Mouse (Mus musculus): ENCODE data around the gene Pparg. TPM values are rescaled to one million over a fixed set of nuclear protein-coding genes. Genes with fewer than 3 reads are reported as not detected.

Pparg gene
- polyA plus RNA-seq, 1 experiment, result 12.6 TPM

GRCm38 (mm10) chr6:115404354-115404753 lies 43.6 kb downstream of the Pparg start:
- TF ChIP-seq CTCF (IDR thresholded peaks at IDR 0.05; ENCODE audit: control insufficient read depth, insufficient read depth, insufficient read length) (no peak), FOSL1 (IDR thresholded peaks at IDR 0.05; ENCODE audit: insufficient read depth, low read length, poor library complexity, severe bottlenecking) (no peak), MAX (IDR thresholded peaks at IDR 0.05) (no peak), MYOD1 (IDR thresholded peaks at IDR 0.05; ENCODE audit: control insufficient read depth, insufficient read length, low read depth) (no peak), MYOG (IDR thresholded peaks at IDR 0.05; ENCODE audit: control insufficient read depth, extremely low read depth, insufficient read length) (no peak), USF1 (IDR thresholded peaks at IDR 0.05; ENCODE audit: low read depth) (no peak), CEBPB (IDR thresholded peaks at IDR 0.05; ENCODE audit: low read depth) (no peak)
- no peaks in the 10 kb centered on the region for H3K36me3 ChIP-seq (ENCODE audit: control insufficient read depth, insufficient read depth)
- H3K4me3 ChIP-seq (ENCODE audit: insufficient read depth, poor library complexity, severe bottlenecking), result no peak overlapping the region
- H3ac ChIP-seq (ENCODE audit: control insufficient read depth, insufficient read length, low read depth), result no peak overlapping the region
- H3K79me2 ChIP-seq (ENCODE audit: control insufficient read depth, insufficient read depth), result no peaks in the 10 kb centered on the region
- peaks cover 2% of the 10 kb centered on the region for H3K79me3 ChIP-seq (ENCODE audit: low read depth)
- no peaks in the 10 kb centered on the region for H3K27me3 ChIP-seq (ENCODE audit: control insufficient read depth, insufficient read depth, insufficient read length)

GRCm38 (mm10) chr6:115411477-115411876 lies 50.7 kb downstream of the Pparg start:
- no peaks in the 10 kb centered on the region for H3K79me2 ChIP-seq (ENCODE audit: control insufficient read depth, insufficient read depth)
- no peak overlapping the region for H3K4me3 ChIP-seq (ENCODE audit: insufficient read depth, poor library complexity, severe bottlenecking)
- no peaks in the 10 kb centered on the region for H3K79me3 ChIP-seq (ENCODE audit: low read depth)
- no peak for TF ChIP-seq MAX (IDR thresholded peaks at IDR 0.05)
- TF ChIP-seq CTCF (IDR thresholded peaks at IDR 0.05; ENCODE audit: control insufficient read depth, insufficient read depth, insufficient read length), result no peak
- no peak for TF ChIP-seq CEBPB (IDR thresholded peaks at IDR 0.05; ENCODE audit: low read depth)
- TF ChIP-seq FOSL1 (IDR thresholded peaks at IDR 0.05; ENCODE audit: insufficient read depth, low read length, poor library complexity, severe bottlenecking), result no peak
- TF ChIP-seq USF1 (IDR thresholded peaks at IDR 0.05; ENCODE audit: low read depth), result no peak
- TF ChIP-seq MYOD1 (IDR thresholded peaks at IDR 0.05; ENCODE audit: control insufficient read depth, insufficient read length, low read depth), result no peak
- no peak for TF ChIP-seq MYOG (IDR thresholded peaks at IDR 0.05; ENCODE audit: control insufficient read depth, extremely low read depth, insufficient read length)
- no peak overlapping the region for H3ac ChIP-seq (ENCODE audit: control insufficient read depth, insufficient read length, low read depth)
- H3K36me3 ChIP-seq (ENCODE audit: control insufficient read depth, insufficient read depth), result no peaks in the 10 kb centered on the region
- H3K27me3 ChIP-seq (ENCODE audit: control insufficient read depth, insufficient read depth, insufficient read length), result no peaks in the 10 kb centered on the region

GRCm38 (mm10) chr6:115418171-115418570 lies 57.4 kb downstream of the Pparg start:
- Histone ChIP-seq H3K79me2 (ENCODE audit: control insufficient read depth, insufficient read depth) (no peaks in the 10 kb centered on the region), H3K27me3 (ENCODE audit: control insufficient read depth, insufficient read depth, insufficient read length) (no peaks in the 10 kb centered on the region), H3ac (ENCODE audit: control insufficient read depth, insufficient read length, low read depth) (no peak overlapping the region), H3K36me3 (ENCODE audit: control insufficient read depth, insufficient read depth) (peaks cover 4% of the 10 kb centered on the region), H3K79me3 (ENCODE audit: low read depth) (no peaks in the 10 kb centered on the region), H3K4me3 (ENCODE audit: insufficient read depth, poor library complexity, severe bottlenecking) (no peak overlapping the region)
- TF ChIP-seq CEBPB (IDR thresholded peaks at IDR 0.05; ENCODE audit: low read depth) (no peak), CTCF (IDR thresholded peaks at IDR 0.05; ENCODE audit: control insufficient read depth, insufficient read depth, insufficient read length) (no peak), USF1 (IDR thresholded peaks at IDR 0.05; ENCODE audit: low read depth) (no peak), MYOG (IDR thresholded peaks at IDR 0.05; ENCODE audit: control insufficient read depth, extremely low read depth, insufficient read length) (no peak), MAX (IDR thresholded peaks at IDR 0.05) (no peak), FOSL1 (IDR thresholded peaks at IDR 0.05; ENCODE audit: insufficient read depth, low read length, poor library complexity, severe bottlenecking) (no peak), MYOD1 (IDR thresholded peaks at IDR 0.05; ENCODE audit: control insufficient read depth, insufficient read length, low read depth) (no peak)

GRCm38 (mm10) chr6:115418964-115419363 lies 58.2 kb downstream of the Pparg start:
- TF ChIP-seq MYOD1 (IDR thresholded peaks at IDR 0.05; ENCODE audit: control insufficient read depth, insufficient read length, low read depth), result no peak
- no peak for TF ChIP-seq CEBPB (IDR thresholded peaks at IDR 0.05; ENCODE audit: low read depth)
- TF ChIP-seq FOSL1 (IDR thresholded peaks at IDR 0.05; ENCODE audit: insufficient read depth, low read length, poor library complexity, severe bottlenecking), result no peak
- TF ChIP-seq CTCF (IDR thresholded peaks at IDR 0.05; ENCODE audit: control insufficient read depth, insufficient read depth, insufficient read length), result no peak
- Histone ChIP-seq H3ac (ENCODE audit: control insufficient read depth, insufficient read length, low read depth) (no peak overlapping the region), H3K4me3 (ENCODE audit: insufficient read depth, poor library complexity, severe bottlenecking) (no peak overlapping the region), H3K79me3 (ENCODE audit: low read depth) (no peaks in the 10 kb centered on the region), H3K27me3 (ENCODE audit: control insufficient read depth, insufficient read depth, insufficient read length) (no peaks in the 10 kb centered on the region), H3K36me3 (ENCODE audit: control insufficient read depth, insufficient read depth) (peaks cover 4% of the 10 kb centered on the region), H3K79me2 (ENCODE audit: control insufficient read depth, insufficient read depth) (no peaks in the 10 kb centered on the region)

GRCm38 (mm10) chr6:115420963-115421362 lies 60.2 kb downstream of the Pparg start:
- TF ChIP-seq CEBPB (IDR thresholded peaks at IDR 0.05; ENCODE audit: low read depth), result peak; percentile 28
- no peak for TF ChIP-seq USF1 (IDR thresholded peaks at IDR 0.05; ENCODE audit: low read depth)
- no peak for TF ChIP-seq MYOD1 (IDR thresholded peaks at IDR 0.05; ENCODE audit: control insufficient read depth, insufficient read length, low read depth)

GRCm38 (mm10) chr6:115421665-115422064 lies 60.9 kb downstream of the Pparg start:
- no peak for TF ChIP-seq USF1 (IDR thresholded peaks at IDR 0.05; ENCODE audit: low read depth)
- no peak for TF ChIP-seq FOSL1 (IDR thresholded peaks at IDR 0.05; ENCODE audit: insufficient read depth, low read length, poor library complexity, severe bottlenecking)
- no peak for TF ChIP-seq CTCF (IDR thresholded peaks at IDR 0.05; ENCODE audit: control insufficient read depth, insufficient read depth, insufficient read length)
- no peak for TF ChIP-seq MYOD1 (IDR thresholded peaks at IDR 0.05; ENCODE audit: control insufficient read depth, insufficient read length, low read depth)
- no peak overlapping the region for H3K4me3 ChIP-seq (ENCODE audit: insufficient read depth, poor library complexity, severe bottlenecking)
- H3ac ChIP-seq (ENCODE audit: control insufficient read depth, insufficient read length, low read depth), result no peak overlapping the region
- H3K36me3 ChIP-seq (ENCODE audit: control insufficient read depth, insufficient read depth), result peaks cover 4% of the 10 kb centered on the region
- no peaks in the 10 kb centered on the region for H3K79me2 ChIP-seq (ENCODE audit: control insufficient read depth, insufficient read depth)
- H3K27me3 ChIP-seq (ENCODE audit: control insufficient read depth, insufficient read depth, insufficient read length), result no peaks in the 10 kb centered on the region
- no peaks in the 10 kb centered on the region for H3K79me3 ChIP-seq (ENCODE audit: low read depth)

More at GRCm38 (mm10) chr6:115420963-115421362, 60.2 kb downstream of the Pparg start:
- Histone ChIP-seq H3K79me3 (ENCODE audit: low read depth) (no peaks in the 10 kb centered on the region), H3K79me2 (ENCODE audit: control insufficient read depth, insufficient read depth) (no peaks in the 10 kb centered on the region), H3K36me3 (ENCODE audit: control insufficient read depth, insufficient read depth) (peaks cover 4% of the 10 kb centered on the region), H3K27me3 (ENCODE audit: control insufficient read depth, insufficient read depth, insufficient read length) (no peaks in the 10 kb centered on the region), H3K4me3 (ENCODE audit: insufficient read depth, poor library complexity, severe bottlenecking) (no peak overlapping the region), H3ac (ENCODE audit: control insufficient read depth, insufficient read length, low read depth) (no peak overlapping the region)
